Mouse (Mus musculus): Measurements from ENCODE around the gene Sdccag8. TPM values are rescaled to one million over a fixed set of nuclear protein-coding genes. Genes with fewer than 3 reads are reported as not detected.
A peak's percentile ranks its signal among the peaks of the same experiment; 100 is the strongest.
"Not testable (repeated sequence)": the region's sequence is repeated elsewhere in the genome, so short reads cannot be mapped to it uniquely, and the experiment has no call there.

The Sdccag8 gene
- polyA plus RNA-seq, 1 experiment from 2014 or later: 6.4 TPM

DNA sequence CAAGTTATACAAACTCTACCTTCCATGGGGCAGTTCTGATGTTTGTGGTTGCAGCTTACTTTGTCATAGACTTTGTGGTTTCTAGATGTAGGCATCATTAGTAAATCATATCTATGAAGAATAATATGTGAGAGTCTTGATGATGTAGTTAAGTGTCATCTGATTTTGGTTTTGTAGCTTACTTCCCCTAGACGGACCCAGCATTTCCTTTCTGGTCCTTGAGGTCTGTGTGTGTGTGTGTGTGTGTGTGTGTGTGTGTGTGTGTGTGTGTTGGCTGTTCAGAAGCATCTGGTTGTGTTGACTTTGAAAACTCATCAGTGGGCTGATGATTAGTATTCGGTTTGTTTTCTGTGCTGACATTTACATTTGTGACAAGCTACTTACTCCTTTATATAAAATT lies 17.6 kb downstream of the Sdccag8 start:
- 55% methylated on average over 2 of the region's 2 CpGs for WGBS (ENCODE audit: insufficient replicate concordance)
- H3K9me3 ChIP-seq (replicated peaks): no peaks in the 10 kb centered on the region
- H3K27ac ChIP-seq: no peak overlapping the region
- 0 out of 2 replicates have a peak, but pooled peaks cover 3% of the 10 kb centered on the region for H3K36me3 ChIP-seq
- H3K4me3 ChIP-seq: no peak overlapping the region
- no peak for ATAC-seq
- H3K27me3 ChIP-seq (replicated peaks): peaks cover 9% of the 10 kb centered on the region; the same call in 1 of the 2 replicates
- no peak overlapping the region for H3K9ac ChIP-seq
- no peak overlapping the region for H3K4me2 ChIP-seq
- peaks cover 36% of the 10 kb centered on the region for H3K4me1 ChIP-seq

DNA sequence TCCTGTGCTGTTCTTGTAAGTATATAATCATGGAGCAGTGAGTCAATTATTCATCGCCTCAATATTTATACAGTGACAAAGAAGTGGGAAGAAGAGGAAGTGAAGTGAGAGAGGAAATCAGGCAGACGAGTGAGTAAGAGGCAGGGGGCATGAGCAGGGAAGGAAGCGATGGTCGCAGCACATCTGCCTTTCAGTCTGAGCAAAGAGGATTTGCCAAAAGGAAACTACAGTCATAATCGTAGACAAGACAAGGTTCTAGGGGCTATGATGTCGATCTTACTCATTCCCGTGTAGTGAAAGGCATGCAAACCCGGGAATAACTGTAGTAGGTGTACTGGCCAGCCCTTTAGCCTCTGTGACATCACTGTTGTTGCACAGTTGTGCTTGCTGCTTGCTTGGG lies 18.1 kb downstream of the Sdccag8 start:
- Histone ChIP-seq H3K4me3 (no peak overlapping the region), H3K9me3 (replicated peaks) (no peaks in the 10 kb centered on the region), H3K27ac (no peak overlapping the region), H3K4me2 (no peak overlapping the region), H3K4me1 (peaks cover 33% of the 10 kb centered on the region), H3K36me3 (0 out of 2 replicates have a peak, but pooled peaks cover 3% of the 10 kb centered on the region), H3K27me3 (replicated peaks) (peaks cover 9% of the 10 kb centered on the region; the same call in 1 of the 2 replicates), H3K9ac (no peak overlapping the region)
- 31% methylated on average over 8 of the region's 8 CpGs for WGBS (ENCODE audit: insufficient replicate concordance)
- no peak for ATAC-seq

DNA sequence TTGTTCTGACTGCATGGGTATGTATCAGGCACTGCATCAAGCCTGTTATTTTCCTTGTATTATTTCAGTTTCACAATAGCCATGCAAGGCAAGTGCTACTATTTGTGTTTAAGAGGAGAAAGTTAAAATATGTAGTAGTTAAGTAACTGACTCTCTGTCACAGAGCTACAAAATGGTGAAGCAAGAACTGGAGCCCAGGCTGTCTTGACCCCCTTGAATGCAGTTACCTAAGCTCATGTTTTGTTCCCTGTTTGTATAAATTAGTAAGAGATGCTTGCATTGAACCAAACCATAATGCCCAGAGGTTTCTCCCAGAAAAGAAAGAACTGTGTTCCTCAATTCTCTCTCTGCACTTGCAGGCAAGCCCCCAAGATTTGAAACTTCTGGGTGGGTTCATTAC lies 18.8 kb downstream of the Sdccag8 start:
- Histone ChIP-seq H3K4me2 (no peak overlapping the region), H3K36me3 (0 out of 2 replicates have a peak, but pooled peaks cover 3% of the 10 kb centered on the region), H3K27ac (no peak overlapping the region), H3K4me1 (peaks cover 27% of the 10 kb centered on the region), H3K9me3 (replicated peaks) (no peaks in the 10 kb centered on the region), H3K27me3 (replicated peaks) (peaks cover 9% of the 10 kb centered on the region; the same call in 1 of the 2 replicates), H3K9ac (no peak overlapping the region), H3K4me3 (no peak overlapping the region)
- ATAC-seq: no peak

DNA sequence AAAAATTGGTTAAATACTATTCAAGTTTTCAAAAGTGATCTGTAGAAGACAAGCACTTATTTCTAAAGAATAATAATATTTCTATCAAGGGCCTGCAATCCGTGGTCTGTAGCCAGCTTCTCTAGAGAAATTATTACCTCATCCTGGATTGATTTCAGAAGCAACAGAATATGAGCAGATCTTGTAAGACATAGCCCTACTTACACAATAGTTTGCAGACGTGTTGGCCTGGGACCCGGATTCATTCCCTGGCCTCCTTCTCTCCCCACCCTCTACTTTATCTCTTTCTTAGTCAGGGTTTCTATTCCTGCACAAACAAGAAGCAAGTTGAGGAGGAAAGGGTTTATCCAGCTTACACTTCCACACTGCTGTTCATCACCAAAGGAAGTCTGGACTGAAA lies 19.5 kb downstream of the Sdccag8 start:
- H3K4me3 ChIP-seq: no peak overlapping the region
- H3K9me3 ChIP-seq (replicated peaks): no peaks in the 10 kb centered on the region
- ATAC-seq: no peak
- H3K9ac ChIP-seq: no peak overlapping the region
- peak overlapping the region; percentile 88; the same call in 1 of the 2 replicates for H3K4me2 ChIP-seq
- no peak overlapping the region for H3K27ac ChIP-seq
- WGBS (ENCODE audit: insufficient replicate concordance): 31% methylated on average over 3 of the region's 3 CpGs
- peaks cover 25% of the 10 kb centered on the region for H3K4me1 ChIP-seq
- H3K36me3 ChIP-seq: 0 out of 2 replicates have a peak, but pooled peaks cover 3% of the 10 kb centered on the region
- peaks cover 9% of the 10 kb centered on the region; the same call in 1 of the 2 replicates for H3K27me3 ChIP-seq (replicated peaks)

DNA sequence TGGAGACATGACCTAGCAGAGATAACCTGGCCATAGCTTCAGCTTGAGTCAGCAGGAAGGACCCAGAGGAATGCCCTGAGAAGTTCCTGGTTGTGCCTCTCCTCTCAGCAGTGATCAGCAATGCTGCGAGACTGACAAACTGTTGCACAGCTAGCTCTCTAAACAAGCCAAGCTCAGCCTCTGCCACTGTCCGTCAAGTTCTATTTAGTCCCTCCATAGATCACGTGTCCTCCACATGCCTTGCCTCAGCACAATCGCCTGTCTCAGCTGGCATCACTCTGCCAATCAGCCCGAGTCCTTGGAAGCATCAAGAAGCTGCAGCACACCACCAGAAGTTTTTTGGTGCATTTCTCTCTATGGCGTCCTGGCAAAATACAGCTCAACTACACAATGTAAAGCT lies 20.4 kb downstream of the Sdccag8 start:
- H3K27ac ChIP-seq: no peak overlapping the region
- 19% methylated on average over 6 of the region's 6 CpGs for WGBS (ENCODE audit: insufficient replicate concordance)

GRCm38 (mm10) chr1:176835501-176836294 lies 21.2 kb downstream of the Sdccag8 start:
- under 1% methylated on average over 41 of the region's 41 CpGs for WGBS (ENCODE audit: insufficient replicate concordance)
- H3K9me3 ChIP-seq (replicated peaks): no peaks in the 10 kb centered on the region
- peak overlapping the region; percentile 59 for H3K4me3 ChIP-seq
- peak overlapping the region; percentile 88 for H3K4me2 ChIP-seq
- peak overlapping the region; percentile 59 for H3K9ac ChIP-seq
- peak; percentile 75 for ATAC-seq
- peaks cover 9% of the 10 kb centered on the region; the same call in 1 of the 2 replicates for H3K27me3 ChIP-seq (replicated peaks)
- 0 out of 2 replicates have a peak, but pooled peaks cover 4% of the 10 kb centered on the region for H3K36me3 ChIP-seq
- peaks cover 25% of the 10 kb centered on the region for H3K4me1 ChIP-seq
- H3K27ac ChIP-seq: peak overlapping the region; percentile 60

More for the DNA sequence above, 20.4 kb downstream of the Sdccag8 start:
- ATAC-seq: peak; percentile 36; the same call in 1 of the 2 replicates
- peak overlapping the region; percentile 59 for H3K4me3 ChIP-seq
- H3K27me3 ChIP-seq (replicated peaks): peaks cover 9% of the 10 kb centered on the region; the same call in 1 of the 2 replicates
- peaks cover 25% of the 10 kb centered on the region for H3K4me1 ChIP-seq
- H3K9me3 ChIP-seq (replicated peaks): no peaks in the 10 kb centered on the region
- H3K9ac ChIP-seq: peak overlapping the region; percentile 59; the same call in 1 of the 2 replicates
- H3K4me2 ChIP-seq: peak overlapping the region; percentile 88
- 0 out of 2 replicates have a peak, but pooled peaks cover 3% of the 10 kb centered on the region for H3K36me3 ChIP-seq

DNA sequence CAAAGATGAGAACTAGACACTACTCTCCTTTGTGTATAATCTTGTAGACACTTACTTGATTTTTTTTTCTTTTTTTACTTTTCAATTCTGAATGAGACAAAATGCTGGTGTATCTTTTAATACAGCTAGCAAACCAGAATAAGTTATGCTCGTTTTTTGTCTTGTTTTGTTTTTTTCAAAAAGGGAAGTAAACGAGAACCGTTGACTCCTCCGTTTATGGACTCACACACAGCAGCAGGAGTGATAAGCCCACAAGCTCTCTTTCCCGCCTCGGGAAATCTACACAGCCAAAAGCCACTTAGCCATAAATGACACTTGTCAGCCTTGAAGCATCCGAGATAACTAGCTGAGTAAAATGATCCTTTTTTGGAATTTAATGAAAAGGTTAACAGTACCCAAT lies 22.1 kb downstream of the Sdccag8 start:
- not testable (repeated sequence) for H3K9ac ChIP-seq; H3K9me3 ChIP-seq (replicated peaks); H3K27me3 ChIP-seq (replicated peaks); H3K27ac ChIP-seq; H3K36me3 ChIP-seq
- Histone ChIP-seq H3K4me2 (peak overlapping the region; percentile 88), H3K4me1 (peaks cover 25% of the 10 kb centered on the region), H3K4me3 (peak overlapping the region; percentile 37)
- WGBS (ENCODE audit: insufficient replicate concordance): 13% methylated on average over 7 of the region's 7 CpGs
- ATAC-seq: peak; percentile 44; the same call in 1 of the 2 replicates

GRCm38 (mm10) chr1:176845082-176845977 lies 30.9 kb downstream of the Sdccag8 start:
- H3K36me3 ChIP-seq: peaks cover 14% of the 10 kb centered on the region; the same call in 1 of the 2 replicates
- no peaks in the 10 kb centered on the region for H3K9me3 ChIP-seq (replicated peaks)
- no peaks in the 10 kb centered on the region for H3K4me1 ChIP-seq
- no peak overlapping the region for H3K4me2 ChIP-seq
- H3K4me3 ChIP-seq: no peak overlapping the region
- ATAC-seq: no peak
- H3K27ac ChIP-seq: no peak overlapping the region
- WGBS (ENCODE audit: insufficient replicate concordance): 65% methylated on average over 17 of the region's 17 CpGs
- H3K27me3 ChIP-seq (replicated peaks): no peaks in the 10 kb centered on the region
- no peak overlapping the region for H3K9ac ChIP-seq

DNA sequence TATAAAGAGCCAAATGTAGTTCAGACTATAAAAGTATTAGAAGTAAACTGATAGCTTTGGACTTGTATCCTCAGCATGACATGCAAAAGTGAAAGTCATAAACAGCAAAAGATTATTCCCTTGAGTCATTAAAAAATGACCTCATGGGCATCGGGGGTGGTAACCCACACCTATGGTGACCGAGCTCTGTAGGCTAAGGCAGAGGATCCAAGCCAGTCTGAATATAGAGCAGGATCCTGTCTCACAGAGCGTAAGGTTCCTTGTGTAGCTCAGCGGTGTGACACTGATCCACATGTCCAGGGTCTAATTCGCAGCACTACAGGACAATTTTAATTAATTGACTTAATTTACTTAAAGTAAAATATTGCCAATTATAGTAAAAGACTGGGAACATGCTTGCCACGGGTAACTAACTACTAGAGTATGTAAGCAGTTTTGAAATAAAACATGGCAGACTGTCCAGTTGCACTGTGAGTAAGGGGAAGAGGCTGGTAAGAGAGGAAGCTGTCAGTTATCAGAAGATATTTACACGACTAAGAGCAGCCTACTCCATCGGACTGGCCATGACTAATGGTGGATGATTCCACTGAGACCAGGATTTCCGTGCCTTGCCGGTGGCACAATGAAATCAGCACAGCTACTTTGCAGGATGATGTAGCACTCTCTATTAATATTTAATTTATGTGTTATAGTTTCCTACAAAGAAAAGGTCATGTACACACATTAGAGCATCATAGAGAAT lies 32.8 kb downstream of the Sdccag8 start:
- Histone ChIP-seq H3K4me2 (no peak overlapping the region), H3K27ac (no peak overlapping the region), H3K4me3 (no peak overlapping the region), H3K9me3 (replicated peaks) (no peaks in the 10 kb centered on the region), H3K36me3 (peaks cover 7% of the 10 kb centered on the region; the same call in 1 of the 2 replicates), H3K9ac (no peak overlapping the region), H3K4me1 (no peaks in the 10 kb centered on the region), H3K27me3 (replicated peaks) (no peaks in the 10 kb centered on the region)
- 58% methylated on average over 10 of the region's 10 CpGs for WGBS (ENCODE audit: insufficient replicate concordance)
- no peak for ATAC-seq

- Histone ChIP-seq H3K4me2 (no peak overlapping the region), H3K36me3 (peaks cover 7% of the 10 kb centered on the region; the same call in 1 of the 2 replicates), H3K9ac (no peak overlapping the region), H3K4me3 (no peak overlapping the region), H3K9me3 (replicated peaks) (no peaks in the 10 kb centered on the region), H3K4me1 (no peaks in the 10 kb centered on the region), H3K27ac (no peak overlapping the region), H3K27me3 (replicated peaks) (no peaks in the 10 kb centered on the region)
- ATAC-seq: no peak
- 76% methylated on average over 11 of the region's 11 CpGs for WGBS (ENCODE audit: insufficient replicate concordance)
These were observed 34.3 kb downstream of the Sdccag8 start for GRCm38 (mm10) chr1:176848613-176849290.

GRCm38 (mm10) chr1:176849377-176849776 lies 34.9 kb downstream of the Sdccag8 start:
- Histone ChIP-seq H3K36me3 (peaks cover 7% of the 10 kb centered on the region; the same call in 1 of the 2 replicates), H3K4me3 (no peak overlapping the region), H3K4me2 (no peak overlapping the region), H3K4me1 (no peaks in the 10 kb centered on the region), H3K9me3 (replicated peaks) (no peaks in the 10 kb centered on the region), H3K27me3 (replicated peaks) (no peaks in the 10 kb centered on the region), H3K27ac (no peak overlapping the region), H3K9ac (no peak overlapping the region)
- WGBS (ENCODE audit: insufficient replicate concordance): 72% methylated on average over 2 of the region's 2 CpGs
- no peak for ATAC-seq

Data from liver, embryonic 12.5 days (tissue).